Mouse (Mus musculus) heart, adult 2 months (tissue): ENCODE measurements around the gene Sh2d1b1.

Source experiments
- CTCF ChIP-seq: fragments of 200-600 bp; IDR thresholded peaks from 2 replicates; pipeline ENCODE4 v1.8.1; 2022; ENCODE audit warnings: antibody characterized with exemption, mild to moderate bottlenecking, moderate library complexity
- POLR2A ChIP-seq: fragments of 200-500 bp; IDR thresholded peaks from 2 replicates; pipeline ENCODE4 v1.6.1; 2011; ENCODE audit warnings: mild to moderate bottlenecking, low read depth, low read length, control low read depth; ENCODE audit not compliant: insufficient read depth

DNA sequence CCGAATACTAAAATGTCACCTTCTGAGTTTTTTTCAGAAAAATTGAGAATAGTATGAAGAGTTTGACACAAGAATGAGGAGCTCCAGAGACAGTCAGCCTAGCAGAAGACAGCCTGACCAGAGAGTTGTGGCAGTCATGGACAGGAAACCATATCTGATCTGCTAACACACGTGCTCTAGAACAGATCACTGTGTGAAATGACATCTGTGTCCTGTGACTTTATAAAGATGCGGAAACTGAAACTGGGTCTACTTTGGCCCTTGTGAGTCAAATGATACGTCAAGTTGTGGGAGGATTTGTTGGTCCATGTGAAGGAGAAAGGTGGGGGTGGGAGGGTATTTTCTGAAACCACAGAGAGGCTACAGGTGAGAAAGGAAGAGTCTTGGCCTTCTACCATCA, 6.4 kb upstream of the Sh2d1b1 start:
- TF ChIP-seq POLR2A = no peak
- TF ChIP-seq CTCF = no peak
